Mouse (Mus musculus) liver, embryonic 13.5 days (tissue): ENCODE measurements around the gene AI481877. TPM values are rescaled to one million over a fixed set of nuclear protein-coding genes. Genes with fewer than 3 reads are reported as not detected.

Source experiments
- ATAC-seq: fragments of 200-750 bp; cut with Nextera tagmentation; 2 replicates; pipeline ENCODE4 v1.8.0; 2017; ENCODE audit warnings: low read depth, mild to moderate bottlenecking, moderate number of reproducible peaks, moderate library complexity
- DNase-seq: peaks from one replicate; pipeline ENCODE4 v3.0.0; 2022
- H3K27ac ChIP-seq: fragments of 300-500 bp; sonication (generic); 2 replicates; pipeline ENCODE4 v1.5.1; 2015; ENCODE audit warnings: moderate library complexity, mild to moderate bottlenecking, inconsistent platforms
- H3K27me3 ChIP-seq: fragments of 300-500 bp; sonication (generic); 2 replicates; pipeline ENCODE4 v1.6.1; 2015; ENCODE audit warnings: mild to moderate bottlenecking, inconsistent platforms
- H3K36me3 ChIP-seq: fragments of 300-500 bp; sonication (generic); 2 replicates; pipeline ENCODE4 v1.6.1; 2015; ENCODE audit warnings: mild to moderate bottlenecking, inconsistent platforms
- H3K4me1 ChIP-seq: fragments of 300-500 bp; sonication (generic); replicated peaks from 2 replicates; pipeline ENCODE4 v1.6.1; 2015; ENCODE audit warnings: inconsistent platforms
- H3K4me2 ChIP-seq: fragments of 300-500 bp; sonication (generic); 2 replicates; pipeline ENCODE4 v1.6.1; 2015; ENCODE audit warnings: inconsistent platforms, mild to moderate bottlenecking, moderate library complexity
- H3K4me3 ChIP-seq: fragments of 300-500 bp; sonication (generic); replicated peaks from 2 replicates; pipeline ENCODE4 v1.5.1; 2015; ENCODE audit warnings: mild to moderate bottlenecking, inconsistent platforms
- H3K9ac ChIP-seq: fragments of 300-500 bp; sonication (generic); 2 replicates; pipeline ENCODE4 v1.6.1; 2015; ENCODE audit warnings: mild to moderate bottlenecking, inconsistent platforms
- H3K9me3 ChIP-seq: fragments of 300-500 bp; sonication (generic); replicated peaks from 2 replicates; pipeline ENCODE4 v1.6.1; 2016; ENCODE audit warnings: inconsistent platforms
- WGBS: fragments of 180-500 bp; shearing (Covaris S2); methylation state at CpG from one replicate; pipeline ENCODE4 v1.1.7; 2015; ENCODE audit not compliant: insufficient replicate concordance; 5-methylcytosine and 5-hydroxymethylcytosine counted together
- polyA plus RNA-seq: library from polyadenylated mRNA; unstranded; fragments of >200 nt; fragmentation: Nextera tagmentation; extraction: Ambion mirVana; gene quantifications from 2 replicates; pipeline ENCODE4 v1.2.1, GENCODE M21; 2015

Gene AI481877
- polyA plus RNA-seq, 1 experiment from 2014 or later, result not detected

DNA sequence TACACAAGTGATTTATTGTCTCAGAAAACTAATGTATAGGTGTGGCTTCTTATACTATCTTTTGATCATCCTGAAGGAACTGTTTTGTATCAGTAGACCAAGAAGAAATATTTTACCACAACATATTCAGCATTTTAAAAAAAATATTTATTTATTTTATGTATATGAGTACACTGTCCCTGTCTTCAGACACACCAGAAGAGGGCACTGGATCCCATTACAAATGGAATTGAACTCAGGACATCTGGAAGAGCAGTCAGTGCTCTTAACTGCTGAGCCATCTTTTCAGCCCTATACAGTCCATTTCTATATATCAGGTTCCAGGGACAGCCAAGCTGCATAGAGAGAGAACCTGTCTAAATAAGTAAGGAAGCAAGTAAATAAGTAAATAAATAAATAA lies 15.2 kb downstream of the AI481877 start:
- Histone ChIP-seq H3K9me3 (no peaks in the 10 kb centered on the region), H3K9ac (no peak overlapping the region), H3K27me3 (no peaks in the 10 kb centered on the region), H3K27ac (no peak overlapping the region), H3K36me3 (no peaks in the 10 kb centered on the region), H3K4me1 (no peaks in the 10 kb centered on the region; the same call in 1 of the 2 replicates), H3K4me3 (no peak overlapping the region), H3K4me2 (no peak overlapping the region)
- DNase-seq (no peak), ATAC-seq (no peak)

DNA sequence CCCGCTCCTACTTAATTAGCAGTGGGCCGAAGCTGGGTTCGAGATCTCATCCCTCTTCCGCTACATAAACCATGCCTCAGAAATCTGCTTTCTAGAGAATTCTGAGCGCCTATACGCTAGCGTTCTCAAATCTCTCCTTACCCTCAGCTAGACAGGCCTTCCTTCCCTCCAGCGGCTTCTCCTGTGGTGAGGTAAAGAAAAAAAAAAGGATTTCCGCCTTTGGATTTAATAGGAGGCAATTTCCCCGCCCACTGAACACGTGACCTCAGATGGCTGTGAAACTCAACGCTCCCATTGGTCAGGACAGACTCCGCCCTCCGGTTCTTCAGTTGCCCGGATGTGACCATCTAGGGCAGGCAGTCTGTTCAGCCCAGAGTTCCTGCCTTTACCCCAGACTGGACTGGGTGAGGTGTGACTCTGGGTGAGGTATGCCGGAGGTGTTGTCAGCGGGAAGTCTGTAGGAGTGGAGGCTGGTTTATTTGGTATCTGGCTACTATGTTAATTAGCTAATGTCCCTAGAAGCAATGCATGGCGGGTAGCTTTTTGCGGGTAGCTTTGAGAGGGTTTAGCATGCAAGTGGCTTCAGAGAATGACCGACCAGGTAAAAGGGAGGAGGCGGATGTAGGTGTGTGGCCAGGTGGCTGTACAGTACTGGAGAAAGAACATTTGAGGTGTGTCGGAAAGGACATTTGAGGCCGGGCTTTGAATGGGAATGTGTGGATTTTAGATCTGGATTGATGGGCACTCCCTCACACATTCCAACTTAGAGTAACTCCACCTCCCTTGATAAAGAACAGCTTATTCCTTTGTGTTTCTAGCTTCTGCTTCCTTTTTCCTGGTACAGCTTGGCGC lies 20.9 kb downstream of the AI481877 start:
- no peaks in the 10 kb centered on the region for H3K27me3 ChIP-seq
- ATAC-seq (no peak), DNase-seq (no peak)
- no peaks in the 10 kb centered on the region for H3K4me1 ChIP-seq
- no peak overlapping the region for H3K27ac ChIP-seq
- H3K36me3 ChIP-seq, result no peaks in the 10 kb centered on the region
- WGBS, result 85% methylated on average over 24 of the region's 24 CpGs
- no peak overlapping the region for H3K9ac ChIP-seq
- H3K4me3 ChIP-seq, result no peak overlapping the region
- H3K9me3 ChIP-seq, result no peaks in the 10 kb centered on the region
- no peak overlapping the region for H3K4me2 ChIP-seq

DNA sequence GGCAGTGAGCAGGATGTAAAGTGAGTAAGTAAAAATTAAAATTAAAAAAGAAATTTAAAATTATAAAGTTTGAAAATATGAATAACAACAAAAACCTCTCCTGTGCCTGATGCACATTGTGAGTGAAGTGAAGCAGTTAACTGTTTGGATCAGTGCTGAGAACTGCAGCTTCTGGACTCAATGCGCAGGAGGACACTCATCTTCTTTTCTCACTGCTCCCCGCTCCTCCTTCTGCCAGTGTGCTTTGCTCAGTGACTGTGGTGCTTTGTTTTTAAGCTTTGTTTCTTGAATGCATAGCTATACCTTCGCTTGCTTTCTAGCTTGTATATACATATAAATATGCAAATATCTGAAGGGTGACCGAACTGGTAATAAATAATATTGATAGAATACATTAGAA lies 30.1 kb downstream of the AI481877 start:
- no peak overlapping the region for H3K27ac ChIP-seq
- ATAC-seq (no peak), DNase-seq (no peak)
- H3K4me3 ChIP-seq, result no peak overlapping the region
- H3K36me3 ChIP-seq, result no peaks in the 10 kb centered on the region
- no peaks in the 10 kb centered on the region for H3K4me1 ChIP-seq
- no peaks in the 10 kb centered on the region for H3K9me3 ChIP-seq
- no peak overlapping the region for H3K4me2 ChIP-seq
- WGBS, result 77% methylated on average over 4 of the region's 4 CpGs
- no peak overlapping the region for H3K9ac ChIP-seq
- H3K27me3 ChIP-seq, result no peaks in the 10 kb centered on the region

- DNase-seq (no peak), ATAC-seq (no peak)
- no peak overlapping the region for H3K4me3 ChIP-seq
- no peak overlapping the region for H3K9ac ChIP-seq
- H3K27ac ChIP-seq, result no peak overlapping the region
- WGBS, result 68% methylated on average over 2 of the region's 2 CpGs
- no peak overlapping the region for H3K4me2 ChIP-seq
- no peaks in the 10 kb centered on the region for H3K27me3 ChIP-seq
- no peaks in the 10 kb centered on the region for H3K4me1 ChIP-seq
- no peaks in the 10 kb centered on the region for H3K36me3 ChIP-seq
- H3K9me3 ChIP-seq, result no peaks in the 10 kb centered on the region
Observed at GRCm38 (mm10) chr4:59107886-59108285, 30.9 kb downstream of the AI481877 start.

DNA sequence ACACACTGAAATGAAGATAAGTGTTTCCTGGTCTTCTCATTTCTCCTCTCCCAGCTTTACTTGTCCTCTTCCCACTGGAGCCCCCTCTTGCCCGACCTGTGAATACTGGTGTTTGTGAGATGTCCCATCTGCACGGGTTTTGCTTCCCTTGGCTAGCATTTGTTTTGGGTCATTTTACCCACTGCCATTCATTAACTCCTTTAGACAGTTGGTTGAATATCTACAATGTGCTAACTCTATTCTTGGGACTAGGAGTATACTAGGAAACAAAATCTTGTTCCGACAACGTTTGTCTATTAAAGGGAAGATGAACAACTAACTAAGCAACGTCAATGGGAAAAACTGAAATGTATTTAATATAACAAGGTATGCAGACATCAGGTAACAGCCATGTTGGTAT lies 32.1 kb downstream of the AI481877 start:
- Histone ChIP-seq H3K9ac (no peak overlapping the region), H3K4me1 (no peaks in the 10 kb centered on the region), H3K9me3 (no peaks in the 10 kb centered on the region), H3K27me3 (no peaks in the 10 kb centered on the region), H3K4me3 (no peak overlapping the region), H3K36me3 (no peaks in the 10 kb centered on the region), H3K4me2 (no peak overlapping the region), H3K27ac (no peak overlapping the region)
- no peak for DNase-seq
- 62% methylated on average over 5 of the region's 5 CpGs for WGBS
- no peak for ATAC-seq

DNA sequence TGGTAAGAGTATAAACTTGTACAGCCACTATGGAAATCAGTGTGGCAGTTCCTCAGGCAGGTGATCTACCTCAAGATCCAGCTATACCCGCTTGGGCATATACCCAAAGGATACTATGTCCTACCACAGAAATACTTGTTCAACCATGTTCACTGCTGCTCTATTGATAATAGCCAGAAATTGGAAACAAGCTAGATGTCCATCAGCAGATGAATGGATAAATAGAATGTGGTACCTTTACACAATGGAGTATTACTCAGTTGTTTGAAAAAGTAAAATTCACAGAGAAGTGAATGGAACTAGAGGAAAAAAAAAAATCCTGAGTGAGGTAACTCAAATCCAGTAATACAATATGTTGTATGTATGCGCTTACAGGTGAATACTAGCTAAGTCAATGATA lies 34.6 kb downstream of the AI481877 start:
- Histone ChIP-seq H3K27ac (no peak overlapping the region), H3K4me2 (no peak overlapping the region), H3K9me3 (no peaks in the 10 kb centered on the region), H3K27me3 (no peaks in the 10 kb centered on the region), H3K9ac (no peak overlapping the region), H3K36me3 (no peaks in the 10 kb centered on the region), H3K4me1 (no peaks in the 10 kb centered on the region), H3K4me3 (no peak overlapping the region)
- WGBS, result 77% methylated on average over 2 of the region's 2 CpGs
- ATAC-seq, result no peak
- no peak for DNase-seq

- no peak overlapping the region for H3K4me2 ChIP-seq
- no peaks in the 10 kb centered on the region for H3K4me1 ChIP-seq
- ATAC-seq (peak; percentile 34; the same call in 1 of the 2 replicates), DNase-seq (peak; percentile 51)
- H3K9ac ChIP-seq, result no peak overlapping the region
- no peak overlapping the region for H3K4me3 ChIP-seq
- no peaks in the 10 kb centered on the region for H3K27me3 ChIP-seq
- no peaks in the 10 kb centered on the region for H3K36me3 ChIP-seq
- no peaks in the 10 kb centered on the region for H3K9me3 ChIP-seq
- H3K27ac ChIP-seq, result no peak overlapping the region
Observed at GRCm38 (mm10) chr4:59096393-59096792, 42.4 kb downstream of the AI481877 start.

GRCm38 (mm10) chr4:59089391-59089790 lies 49.4 kb downstream of the AI481877 start:
- Histone ChIP-seq H3K9me3 (no peaks in the 10 kb centered on the region), H3K36me3 (no peaks in the 10 kb centered on the region), H3K27me3 (no peaks in the 10 kb centered on the region), H3K4me1 (0 out of 2 replicates have a peak, but pooled peaks cover 3% of the 10 kb centered on the region), H3K4me3 (no peak overlapping the region), H3K27ac (no peak overlapping the region), H3K4me2 (no peak overlapping the region), H3K9ac (no peak overlapping the region)
- WGBS, result 10% methylated on average over 1 of the region's 1 CpGs
- ATAC-seq, result no peak
- DNase-seq, result no peak

- DNase-seq (no peak), ATAC-seq (no peak)
- no peaks in the 10 kb centered on the region for H3K9me3 ChIP-seq
- no peak overlapping the region for H3K9ac ChIP-seq
- H3K4me3 ChIP-seq, result no peak overlapping the region
- no peak overlapping the region for H3K4me2 ChIP-seq
- H3K27ac ChIP-seq, result no peak overlapping the region
- no peaks in the 10 kb centered on the region for H3K36me3 ChIP-seq
- no peaks in the 10 kb centered on the region for H3K27me3 ChIP-seq
- no peaks in the 10 kb centered on the region for H3K4me1 ChIP-seq
- WGBS, result 61% methylated on average over 2 of the region's 2 CpGs
Observed at GRCm38 (mm10) chr4:59083430-59083829, 55.4 kb downstream of the AI481877 start.

- H3K4me2 ChIP-seq, result no peak overlapping the region
- WGBS, result 49% methylated on average over 3 of the region's 3 CpGs
- no peak overlapping the region for H3K9ac ChIP-seq
- DNase-seq, result no peak
- no peak overlapping the region for H3K4me3 ChIP-seq
- ATAC-seq, result no peak
- H3K9me3 ChIP-seq, result no peaks in the 10 kb centered on the region
- no peaks in the 10 kb centered on the region for H3K27me3 ChIP-seq
- no peak overlapping the region for H3K27ac ChIP-seq
- H3K4me1 ChIP-seq, result no peaks in the 10 kb centered on the region
- no peaks in the 10 kb centered on the region for H3K36me3 ChIP-seq
Observed at GRCm38 (mm10) chr4:59069276-59069675, 69.5 kb downstream of the AI481877 start.

- no peaks in the 10 kb centered on the region for H3K9me3 ChIP-seq
- H3K4me1 ChIP-seq, result no peaks in the 10 kb centered on the region
- H3K36me3 ChIP-seq, result no peaks in the 10 kb centered on the region
- ATAC-seq (no peak), DNase-seq (no peak)
- 74% methylated on average over 12 of the region's 12 CpGs for WGBS
- H3K4me3 ChIP-seq, result no peak overlapping the region
- H3K27me3 ChIP-seq, result no peaks in the 10 kb centered on the region
- no peak overlapping the region for H3K9ac ChIP-seq
- H3K27ac ChIP-seq, result no peak overlapping the region
- H3K4me2 ChIP-seq, result no peak overlapping the region
Observed at GRCm38 (mm10) chr4:59062526-59062925, 76.3 kb downstream of the AI481877 start.

GRCm38 (mm10) chr4:59057929-59058328 lies 80.9 kb downstream of the AI481877 start:
- Histone ChIP-seq H3K9me3 (no peaks in the 10 kb centered on the region), H3K4me1 (no peaks in the 10 kb centered on the region), H3K27me3 (no peaks in the 10 kb centered on the region), H3K4me3 (no peak overlapping the region), H3K27ac (no peak overlapping the region), H3K9ac (no peak overlapping the region), H3K36me3 (no peaks in the 10 kb centered on the region), H3K4me2 (no peak overlapping the region)
- ATAC-seq, result no peak
- DNase-seq, result no peak
- 67% methylated on average over 3 of the region's 3 CpGs for WGBS
